Mouse (Mus musculus): ENCODE measurements around the gene Plac9a. TPM values are rescaled to one million over a fixed set of nuclear protein-coding genes. Genes with fewer than 3 reads are reported as not detected.

The Plac9a gene
- polyA plus RNA-seq, 1 experiment = 1.9 TPM

DNA sequence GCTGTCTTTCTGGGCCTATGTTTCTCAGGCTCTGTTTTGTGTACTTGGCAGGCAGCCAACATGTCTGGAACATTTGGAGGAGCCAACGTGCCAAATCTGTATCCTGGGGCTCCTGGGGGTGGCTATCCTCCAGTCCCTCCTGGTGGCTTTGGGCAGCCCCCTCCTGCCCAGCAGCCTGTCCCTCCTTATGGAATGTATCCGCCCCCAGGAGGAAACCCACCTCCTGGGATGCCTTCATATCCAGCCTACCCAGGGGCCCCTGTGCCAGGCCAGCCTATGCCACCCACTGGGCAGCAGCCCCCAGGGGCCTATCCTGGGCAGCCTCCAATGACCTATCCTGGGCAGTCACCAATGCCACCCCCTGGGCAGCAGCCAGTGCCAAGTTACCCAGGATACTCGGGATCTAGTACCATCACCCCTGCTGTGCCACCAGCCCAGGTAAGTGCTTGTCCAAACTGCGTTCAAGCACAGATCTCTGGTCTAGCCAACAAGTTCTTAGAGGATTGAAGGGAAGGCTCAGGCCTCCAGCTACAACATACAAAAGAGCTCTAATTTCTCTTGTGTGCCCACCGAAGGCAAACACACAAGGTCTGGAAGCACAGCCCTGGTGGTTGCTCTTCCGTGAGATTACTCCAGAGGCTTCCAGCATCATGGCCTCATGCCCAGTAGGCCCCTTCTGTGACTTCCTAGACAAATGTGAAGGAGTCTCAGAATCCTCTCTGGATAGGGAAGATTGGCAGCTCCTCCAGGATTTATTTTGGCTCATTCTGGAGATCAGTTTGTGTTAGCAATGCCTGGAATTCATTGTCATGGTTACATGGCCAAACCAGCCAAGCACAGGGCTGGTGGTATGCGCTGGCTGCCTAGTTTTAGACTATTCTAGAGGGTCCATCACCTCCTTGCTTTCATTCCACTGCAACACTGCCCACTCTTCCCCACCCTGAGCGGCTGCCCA, 30.2 kb downstream of the Plac9a start:
- TF ChIP-seq CTCF (IDR thresholded peaks at IDR 0.05; ENCODE audit: borderline replicate concordance, insufficient read depth, low read length) (no peak), POLR2A (IDR thresholded peaks at IDR 0.05; ENCODE audit: low read depth, low read length) (no peak)
- no peak overlapping the region for H3K4me3 ChIP-seq (ENCODE audit: insufficient read depth, low read length)
- no peak overlapping the region for H3K27ac ChIP-seq (ENCODE audit: insufficient read depth, low read length)
- peaks cover 7% of the 10 kb centered on the region for H3K4me1 ChIP-seq (ENCODE audit: control insufficient read depth, insufficient read depth, low read length)

DNA sequence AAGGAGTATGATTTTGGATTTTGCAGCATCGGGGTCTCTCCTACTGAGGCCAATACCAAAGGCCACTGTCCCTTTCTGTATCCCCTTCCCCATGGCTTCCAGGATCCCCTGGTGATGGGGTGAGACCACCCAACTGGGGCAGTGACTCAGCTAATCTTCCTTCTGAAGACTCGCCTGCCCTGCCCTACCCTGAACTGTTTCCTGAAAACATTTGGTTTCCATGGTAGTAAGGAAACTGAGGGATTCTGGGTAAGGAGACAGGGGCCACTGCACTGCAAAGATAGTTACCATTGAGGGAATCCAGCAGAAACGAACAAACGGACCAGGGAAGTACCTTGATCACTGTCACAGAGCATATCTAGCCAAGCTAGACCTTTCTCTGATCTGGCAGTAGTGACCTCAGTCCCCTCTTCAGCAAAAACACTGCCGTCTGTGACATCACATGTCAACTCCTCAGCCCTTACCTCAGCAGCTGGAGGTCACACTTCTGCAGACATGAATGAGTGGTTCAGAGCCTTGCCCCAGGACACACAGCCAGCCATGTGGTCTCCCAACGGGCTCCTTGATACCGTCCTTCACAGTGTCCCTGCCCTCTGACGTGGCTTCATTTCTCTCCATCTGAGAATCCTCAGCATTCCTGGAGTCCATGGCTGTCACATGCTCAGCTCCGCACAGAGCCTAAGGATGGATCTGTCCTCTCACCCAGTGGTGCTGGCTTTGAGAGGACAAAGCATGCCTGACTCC, 33.6 kb downstream of the Plac9a start:
- H3K4me3 ChIP-seq (ENCODE audit: insufficient read depth, low read length) = no peak overlapping the region
- TF ChIP-seq POLR2A (IDR thresholded peaks at IDR 0.05; ENCODE audit: low read depth, low read length) (no peak), CTCF (IDR thresholded peaks at IDR 0.05; ENCODE audit: borderline replicate concordance, insufficient read depth, low read length) (no peak)
- H3K27ac ChIP-seq (ENCODE audit: insufficient read depth, low read length) = no peak overlapping the region
- peaks cover 7% of the 10 kb centered on the region for H3K4me1 ChIP-seq (ENCODE audit: control insufficient read depth, insufficient read depth, low read length)

DNA sequence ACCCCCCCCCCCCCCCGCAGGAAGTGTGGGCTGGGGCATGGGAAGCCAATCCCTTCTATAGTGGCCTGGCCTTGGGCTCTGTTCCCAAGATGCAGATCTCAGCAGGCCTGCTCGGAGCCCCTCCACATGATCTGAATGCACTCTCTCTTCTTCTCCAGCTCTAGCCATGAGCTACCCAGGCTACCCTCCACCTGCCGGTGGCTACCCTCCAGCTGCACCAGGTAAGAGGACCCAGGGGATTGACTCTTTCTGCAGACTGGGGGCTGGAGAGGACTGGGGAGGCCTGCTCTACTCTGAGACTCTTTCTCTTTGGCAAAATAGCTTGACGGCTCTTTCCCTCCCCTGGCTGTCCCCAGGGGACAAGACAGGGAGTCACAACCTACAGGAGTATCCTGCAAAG, 34.2 kb downstream of the Plac9a start:
- TF ChIP-seq POLR2A (IDR thresholded peaks at IDR 0.05; ENCODE audit: low read depth, low read length) (no peak), CTCF (IDR thresholded peaks at IDR 0.05; ENCODE audit: borderline replicate concordance, insufficient read depth, low read length) (no peak)
- H3K4me1 ChIP-seq (ENCODE audit: control insufficient read depth, insufficient read depth, low read length) = peaks cover 7% of the 10 kb centered on the region
- no peak overlapping the region for H3K4me3 ChIP-seq (ENCODE audit: insufficient read depth, low read length)
- H3K27ac ChIP-seq (ENCODE audit: insufficient read depth, low read length) = no peak overlapping the region

DNA sequence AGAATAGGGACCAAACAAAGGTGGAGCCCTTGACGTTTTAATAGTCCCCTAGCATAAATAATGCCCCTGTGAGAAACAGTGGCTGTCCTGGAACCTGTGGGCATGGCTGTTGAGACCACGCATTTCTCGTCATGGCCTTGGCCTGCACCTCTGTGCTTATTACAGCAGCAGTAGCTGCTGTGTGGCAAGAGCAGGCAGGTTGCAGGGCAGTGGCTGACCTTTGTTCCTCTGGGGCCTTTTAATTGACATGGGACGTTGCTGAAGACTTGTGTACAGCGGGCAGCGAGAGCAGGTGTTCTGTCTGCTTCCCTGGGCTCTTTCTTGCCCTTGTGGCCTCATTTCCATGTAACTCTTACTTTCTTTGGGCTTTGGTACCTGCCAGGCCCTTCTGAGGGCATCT, 35.1 kb downstream of the Plac9a start:
- Histone ChIP-seq H3K4me1 (ENCODE audit: control insufficient read depth, insufficient read depth, low read length) (peaks cover 2% of the 10 kb centered on the region; the same call in 1 of the 2 replicates), H3K4me3 (ENCODE audit: insufficient read depth, low read length) (no peak overlapping the region), H3K27ac (ENCODE audit: insufficient read depth, low read length) (no peak overlapping the region)
- no peak for TF ChIP-seq CTCF (IDR thresholded peaks at IDR 0.05; ENCODE audit: borderline replicate concordance, insufficient read depth, low read length)
- no peak for TF ChIP-seq POLR2A (IDR thresholded peaks at IDR 0.05; ENCODE audit: low read depth, low read length)

DNA sequence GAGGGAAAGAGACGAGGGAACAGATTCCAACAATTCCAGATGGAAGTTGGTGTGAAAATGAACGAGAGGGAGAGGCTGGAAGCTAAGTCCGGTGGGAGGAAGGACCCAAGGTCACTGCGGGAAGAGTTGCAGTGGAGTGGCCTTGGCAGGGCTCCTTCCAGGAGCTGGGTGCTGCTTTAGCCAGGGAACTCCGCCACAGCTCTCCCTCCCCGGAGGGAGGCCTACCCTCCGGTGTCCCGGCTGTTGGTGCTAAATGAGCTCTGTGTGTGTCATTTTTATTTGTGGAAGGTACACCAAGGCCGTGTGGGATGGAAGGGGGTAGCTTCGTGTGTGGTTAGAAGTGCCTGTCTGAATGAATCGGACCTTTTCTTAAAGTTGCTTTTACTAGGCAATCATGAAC, 36.1 kb downstream of the Plac9a start:
- no peak overlapping the region for H3K27ac ChIP-seq (ENCODE audit: insufficient read depth, low read length)
- TF ChIP-seq POLR2A (IDR thresholded peaks at IDR 0.05; ENCODE audit: low read depth, low read length) = no peak
- no peak for TF ChIP-seq CTCF (IDR thresholded peaks at IDR 0.05; ENCODE audit: borderline replicate concordance, insufficient read depth, low read length)
- no peaks in the 10 kb centered on the region for H3K4me1 ChIP-seq (ENCODE audit: control insufficient read depth, insufficient read depth, low read length)
- no peak overlapping the region for H3K4me3 ChIP-seq (ENCODE audit: insufficient read depth, low read length)

DNA sequence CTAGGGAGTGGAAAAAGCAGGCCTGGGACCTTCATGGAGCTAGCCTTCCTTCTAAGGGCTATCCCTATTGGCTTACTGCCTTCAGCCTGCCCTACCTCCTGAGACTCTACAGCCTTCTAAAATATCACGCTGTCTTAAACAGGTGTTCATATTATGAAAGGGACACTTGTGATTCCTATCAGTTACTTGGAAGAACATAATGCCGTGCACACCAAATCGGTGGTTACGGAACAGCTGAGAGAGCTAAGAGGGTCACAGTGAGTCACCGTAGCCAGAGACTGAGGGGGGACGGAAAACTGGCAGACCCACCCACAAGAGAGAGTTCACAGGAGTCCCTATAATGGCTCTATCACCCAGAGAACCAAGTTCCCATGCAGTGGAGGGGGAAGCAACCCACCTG, 36.5 kb downstream of the Plac9a start:
- TF ChIP-seq CTCF (IDR thresholded peaks at IDR 0.05; ENCODE audit: borderline replicate concordance, insufficient read depth, low read length) (no peak), POLR2A (IDR thresholded peaks at IDR 0.05; ENCODE audit: low read depth, low read length) (no peak)
- no peak overlapping the region for H3K4me3 ChIP-seq (ENCODE audit: insufficient read depth, low read length)
- H3K4me1 ChIP-seq (ENCODE audit: control insufficient read depth, insufficient read depth, low read length) = no peaks in the 10 kb centered on the region
- H3K27ac ChIP-seq (ENCODE audit: insufficient read depth, low read length) = no peak overlapping the region

DNA sequence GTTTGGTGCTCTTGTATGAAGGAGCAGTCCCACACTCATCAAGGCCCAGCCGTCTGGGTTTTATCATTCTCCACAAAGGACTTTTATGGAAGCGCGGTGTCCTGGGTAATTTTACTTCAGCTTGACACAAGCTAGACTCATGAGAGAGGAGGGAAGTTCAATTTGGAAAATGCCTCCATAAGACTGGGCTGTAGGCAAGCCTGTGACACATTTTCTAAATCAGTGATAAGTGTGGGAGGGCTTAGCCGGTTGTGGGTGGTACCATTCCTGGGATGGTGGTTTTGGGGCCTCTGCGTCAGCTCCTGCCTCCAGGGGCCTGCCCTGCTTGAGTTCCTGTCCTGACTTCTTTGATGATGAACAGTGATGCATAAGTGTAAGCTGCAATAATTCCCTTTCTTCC, 37.6 kb downstream of the Plac9a start:
- H3K27ac ChIP-seq (ENCODE audit: insufficient read depth, low read length) = no peak overlapping the region
- TF ChIP-seq POLR2A (IDR thresholded peaks at IDR 0.05; ENCODE audit: low read depth, low read length) (no peak), CTCF (IDR thresholded peaks at IDR 0.05; ENCODE audit: borderline replicate concordance, insufficient read depth, low read length) (no peak)
- no peak overlapping the region for H3K4me3 ChIP-seq (ENCODE audit: insufficient read depth, low read length)
- no peaks in the 10 kb centered on the region for H3K4me1 ChIP-seq (ENCODE audit: control insufficient read depth, insufficient read depth, low read length)

DNA sequence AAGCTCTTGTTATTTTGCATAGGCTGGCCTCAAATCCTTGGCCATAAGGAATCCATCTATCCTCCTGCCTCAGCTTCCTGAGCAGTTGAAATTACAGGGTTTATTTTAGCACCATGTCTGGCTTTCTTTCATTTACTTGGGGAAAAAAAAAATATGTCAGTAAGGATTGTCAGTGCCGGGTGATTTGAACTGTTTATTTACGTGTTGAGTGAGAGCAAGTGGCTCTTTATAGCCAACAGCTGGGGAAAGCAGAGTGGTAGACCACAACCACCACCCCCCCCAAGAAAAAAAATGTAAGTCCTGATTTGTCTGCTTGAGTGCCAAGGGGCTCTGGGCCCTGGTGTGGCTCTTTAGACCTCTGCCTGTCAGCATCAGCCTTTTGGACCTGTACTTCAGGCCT, 39.2 kb downstream of the Plac9a start:
- Histone ChIP-seq H3K27ac (ENCODE audit: insufficient read depth, low read length) (no peak overlapping the region), H3K4me1 (ENCODE audit: control insufficient read depth, insufficient read depth, low read length) (no peaks in the 10 kb centered on the region), H3K4me3 (ENCODE audit: insufficient read depth, low read length) (no peak overlapping the region)
- TF ChIP-seq POLR2A (IDR thresholded peaks at IDR 0.05; ENCODE audit: low read depth, low read length) (no peak), CTCF (IDR thresholded peaks at IDR 0.05; ENCODE audit: borderline replicate concordance, insufficient read depth, low read length) (no peak)

DNA sequence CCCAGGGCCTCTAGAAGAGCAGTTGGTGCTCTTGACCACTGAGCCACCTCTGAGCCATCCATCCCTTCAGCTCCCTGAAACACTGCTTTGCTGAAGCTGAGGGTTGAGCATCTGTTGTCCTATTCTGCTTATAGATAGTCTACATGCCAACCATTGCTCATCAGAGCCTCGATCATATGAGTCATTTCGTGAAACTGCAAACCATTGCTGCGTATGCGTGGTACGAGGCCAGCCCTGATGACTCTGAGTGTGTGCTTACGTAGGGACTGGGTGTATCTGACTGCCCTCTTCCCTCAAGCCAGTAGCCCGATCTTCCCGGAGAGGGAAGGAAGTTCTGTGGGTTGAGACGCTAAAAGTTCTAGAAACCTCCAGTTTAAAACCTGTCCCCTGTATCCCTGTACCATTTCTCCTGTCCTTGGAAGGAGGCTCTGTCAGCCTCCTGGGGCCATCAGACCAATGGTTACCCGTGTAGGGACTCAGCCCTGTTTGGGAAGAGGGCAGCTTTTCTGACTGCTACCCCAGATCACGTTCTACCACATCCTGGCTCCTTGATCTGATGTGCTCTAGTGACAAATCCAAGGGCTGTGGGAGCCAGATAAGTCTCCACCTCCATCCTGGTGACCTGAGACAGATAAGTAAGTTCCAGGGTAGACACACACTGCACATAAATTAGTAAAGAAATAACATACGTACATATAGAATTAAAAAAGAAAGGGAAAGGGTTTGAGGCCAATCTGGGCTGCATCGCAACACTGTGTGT, 40.9 kb downstream of the Plac9a start:
- TF ChIP-seq POLR2A (IDR thresholded peaks at IDR 0.05; ENCODE audit: low read depth, low read length) (no peak), CTCF (IDR thresholded peaks at IDR 0.05; ENCODE audit: borderline replicate concordance, insufficient read depth, low read length) (no peak)
- no peaks in the 10 kb centered on the region for H3K4me1 ChIP-seq (ENCODE audit: control insufficient read depth, insufficient read depth, low read length)
- no peak overlapping the region for H3K4me3 ChIP-seq (ENCODE audit: insufficient read depth, low read length)
- no peak overlapping the region for H3K27ac ChIP-seq (ENCODE audit: insufficient read depth, low read length)

Data from embryonic fibroblast, embryonic 13.5 days (primary cell).